Mouse (Mus musculus) retina, embryonic 14.5 days (tissue): ENCODE results near the gene Pakap.
A peak's percentile ranks its signal among the peaks of the same experiment; 100 is the strongest.

Source experiments
- DNase-seq: peaks from one replicate; pipeline ENCODE4 v3.0.0-alpha.2; 2015; ENCODE audit warnings: low spot score

Gene Pakap

GRCm38 (mm10) chr4:57837089-57837488 lies 269.1 kb downstream of the Pakap start:
- no peak for DNase-seq

- no peak for DNase-seq
Measured at GRCm38 (mm10) chr4:57839343-57839742, 271.4 kb downstream of the Pakap start.

- DNase-seq, result no peak
Measured at GRCm38 (mm10) chr4:57841911-57842310, 273.9 kb downstream of the Pakap start.

- no peak for DNase-seq
Measured at GRCm38 (mm10) chr4:57842472-57843305, 274.7 kb downstream of the Pakap start.

GRCm38 (mm10) chr4:57845031-57845431 lies 277.1 kb downstream of the Pakap start:
- DNase-seq, result peak; percentile 65

- DNase-seq, result no peak
Measured at GRCm38 (mm10) chr4:57845541-57846210, 277.7 kb downstream of the Pakap start.

GRCm38 (mm10) chr4:57846381-57846990 lies 278.5 kb downstream of the Pakap start:
- no peak for DNase-seq

GRCm38 (mm10) chr4:57846991-57847422 lies 279.0 kb downstream of the Pakap start:
- DNase-seq, result no peak

- DNase-seq, result no peak
Measured at GRCm38 (mm10) chr4:57847676-57848075, 279.7 kb downstream of the Pakap start.

- DNase-seq, result no peak
Measured at GRCm38 (mm10) chr4:57849465-57849864, 281.5 kb downstream of the Pakap start.

- DNase-seq, result no peak
Measured at GRCm38 (mm10) chr4:57851731-57852130, 283.8 kb downstream of the Pakap start.

- no peak for DNase-seq
Measured at GRCm38 (mm10) chr4:57852461-57853040, 284.6 kb downstream of the Pakap start.

- DNase-seq, result no peak
Measured at GRCm38 (mm10) chr4:57854181-57854580, 286.2 kb downstream of the Pakap start.

- no peak for DNase-seq
Measured at GRCm38 (mm10) chr4:57855281-57855941, 287.4 kb downstream of the Pakap start.

GRCm38 (mm10) chr4:57856673-57857072 lies 288.7 kb downstream of the Pakap start:
- no peak for DNase-seq

- DNase-seq, result no peak
Measured at GRCm38 (mm10) chr4:57860204-57860611, 292.2 kb downstream of the Pakap start.

- no peak for DNase-seq
Measured at GRCm38 (mm10) chr4:57861166-57861565, 293.2 kb downstream of the Pakap start.

- DNase-seq, result no peak
Measured at GRCm38 (mm10) chr4:57861856-57862255, 293.9 kb downstream of the Pakap start.

- DNase-seq, result no peak
Measured at GRCm38 (mm10) chr4:57862269-57862986, 294.4 kb downstream of the Pakap start.

GRCm38 (mm10) chr4:57866088-57866487 lies 298.1 kb downstream of the Pakap start:
- DNase-seq, result no peak

GRCm38 (mm10) chr4:57866990-57867389 lies 299.0 kb downstream of the Pakap start:
- DNase-seq, result no peak
